Mouse (Mus musculus): ENCODE results near the gene Itgb2. TPM values are rescaled to one million over a fixed set of nuclear protein-coding genes. Genes with fewer than 3 reads are reported as not detected.

Itgb2 gene
- polyA plus RNA-seq, 1 experiment, result 17.4 TPM

DNA sequence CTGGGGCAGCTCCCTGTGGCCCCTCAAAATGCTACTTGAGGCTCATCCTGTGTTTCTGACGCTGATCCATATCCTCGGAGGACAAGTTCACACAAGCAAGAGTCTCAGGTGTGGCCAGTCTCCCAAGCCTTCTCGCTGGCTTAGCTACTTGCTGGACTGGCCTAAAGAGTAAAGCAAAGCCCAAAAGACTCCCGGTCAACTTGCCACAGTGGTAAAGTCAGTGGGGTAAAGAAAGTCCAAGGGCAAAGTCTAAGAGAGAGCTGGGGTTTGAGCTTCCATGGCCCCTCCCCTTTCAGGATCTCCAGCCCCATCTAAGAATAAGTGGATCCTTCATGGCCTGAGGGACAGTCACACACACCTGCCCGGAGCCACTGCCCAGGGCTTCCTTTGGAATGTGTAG lies 22.1 kb downstream of the Itgb2 start:
- H3K36me3 ChIP-seq (ENCODE audit: control insufficient read depth, insufficient read depth, low read length), result no peaks in the 10 kb centered on the region
- no peaks in the 10 kb centered on the region for H3K27me3 ChIP-seq (ENCODE audit: control insufficient read depth, insufficient read depth, low read length)
- H3K4me3 ChIP-seq (ENCODE audit: low read depth, low read length), result no peak overlapping the region
- no peak overlapping the region for H3K27ac ChIP-seq (ENCODE audit: insufficient read depth, low read depth, low read length)
- 67% methylated on average over 5 of the region's 5 CpGs for WGBS
- no peaks in the 10 kb centered on the region; the same call in 1 of the 2 replicates for H3K4me1 ChIP-seq (ENCODE audit: control insufficient read depth, insufficient read depth, insufficient read length, low read length)
- no peak for TF ChIP-seq CTCF (IDR thresholded peaks at IDR 0.05; ENCODE audit: extremely low read depth, insufficient read length, insufficient replicate concordance, low read depth, low read length)
- TF ChIP-seq POLR2A (IDR thresholded peaks at IDR 0.05; ENCODE audit: low read depth, low read length), result no peak

DNA sequence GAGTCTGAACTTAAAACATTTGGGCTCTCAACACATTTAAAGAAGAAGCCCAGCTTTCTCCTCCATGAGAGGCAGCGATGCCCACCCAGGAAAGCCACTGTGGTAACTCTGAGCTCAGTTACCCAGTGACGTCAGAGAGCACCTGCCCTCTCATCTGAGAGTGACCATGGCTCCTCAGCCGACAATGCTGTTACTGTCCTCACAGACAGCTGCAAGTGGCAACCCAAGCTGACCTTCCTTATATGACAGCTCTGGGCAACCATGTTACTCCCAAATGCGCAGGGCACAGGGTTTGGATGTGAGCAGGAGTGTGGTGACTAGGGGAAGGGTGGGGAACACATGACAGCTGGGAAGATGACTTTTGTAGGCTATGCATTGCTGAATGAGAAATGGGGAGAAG lies 23.2 kb downstream of the Itgb2 start:
- Histone ChIP-seq H3K36me3 (ENCODE audit: control insufficient read depth, insufficient read depth, low read length) (no peaks in the 10 kb centered on the region), H3K4me3 (ENCODE audit: low read depth, low read length) (no peak overlapping the region), H3K4me1 (ENCODE audit: control insufficient read depth, insufficient read depth, insufficient read length, low read length) (no peaks in the 10 kb centered on the region; the same call in 1 of the 2 replicates), H3K27ac (ENCODE audit: insufficient read depth, low read depth, low read length) (no peak overlapping the region), H3K27me3 (ENCODE audit: control insufficient read depth, insufficient read depth, low read length) (no peaks in the 10 kb centered on the region)
- TF ChIP-seq POLR2A (IDR thresholded peaks at IDR 0.05; ENCODE audit: low read depth, low read length) (no peak), CTCF (IDR thresholded peaks at IDR 0.05; ENCODE audit: extremely low read depth, insufficient read length, insufficient replicate concordance, low read depth, low read length) (no peak)
- 85% methylated on average over 4 of the region's 4 CpGs for WGBS

DNA sequence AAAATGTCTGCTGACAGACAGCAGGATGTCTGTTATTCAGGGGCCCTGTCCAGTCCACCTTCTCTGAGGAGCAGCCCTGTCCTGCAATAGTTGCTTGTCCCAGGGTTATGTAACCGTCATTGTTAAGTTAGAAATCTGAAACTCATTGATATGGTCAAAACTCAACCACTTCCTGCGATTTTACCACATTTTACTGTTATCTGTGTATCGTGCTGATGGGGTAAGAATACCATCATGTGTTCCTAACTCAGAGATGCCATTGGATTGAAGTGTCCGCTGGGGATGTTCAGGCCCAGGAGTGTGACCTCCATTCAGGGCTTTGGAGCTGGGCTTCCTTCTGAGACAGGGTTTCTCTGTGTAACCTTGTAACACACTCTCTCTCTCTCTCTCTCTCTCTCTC lies 24.9 kb downstream of the Itgb2 start:
- no peak overlapping the region for H3K27ac ChIP-seq (ENCODE audit: insufficient read depth, low read depth, low read length)
- no peaks in the 10 kb centered on the region for H3K27me3 ChIP-seq (ENCODE audit: control insufficient read depth, insufficient read depth, low read length)
- no peak for TF ChIP-seq CTCF (IDR thresholded peaks at IDR 0.05; ENCODE audit: extremely low read depth, insufficient read length, insufficient replicate concordance, low read depth, low read length)
- TF ChIP-seq POLR2A (IDR thresholded peaks at IDR 0.05; ENCODE audit: low read depth, low read length), result no peak
- H3K4me1 ChIP-seq (ENCODE audit: control insufficient read depth, insufficient read depth, insufficient read length, low read length), result no peaks in the 10 kb centered on the region; the same call in 1 of the 2 replicates
- H3K4me3 ChIP-seq (ENCODE audit: low read depth, low read length), result no peak overlapping the region
- H3K36me3 ChIP-seq (ENCODE audit: control insufficient read depth, insufficient read depth, low read length), result no peaks in the 10 kb centered on the region
- WGBS, result 84% methylated on average over 4 of the region's 4 CpGs

DNA sequence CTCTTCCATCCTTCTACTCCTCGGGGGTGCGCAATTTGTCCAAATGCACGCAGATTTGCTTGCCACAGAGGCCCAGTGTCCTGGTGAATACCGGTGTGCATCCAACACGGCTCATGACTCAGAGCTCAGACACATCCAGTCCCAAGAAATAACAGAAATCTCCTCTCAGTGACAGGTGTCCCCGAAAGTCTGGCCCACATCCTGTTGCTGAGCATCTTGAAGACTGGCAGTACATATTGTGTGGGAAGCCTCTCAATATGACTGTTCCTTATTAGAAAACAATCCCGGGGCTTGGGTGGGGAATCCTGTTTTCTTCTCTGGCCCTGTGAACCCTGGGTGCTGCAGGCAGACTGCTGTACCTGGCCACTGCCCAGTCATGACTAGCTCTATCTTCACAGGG lies 26.6 kb downstream of the Itgb2 start:
- TF ChIP-seq CTCF (IDR thresholded peaks at IDR 0.05; ENCODE audit: extremely low read depth, insufficient read length, insufficient replicate concordance, low read depth, low read length), result no peak
- TF ChIP-seq POLR2A (IDR thresholded peaks at IDR 0.05; ENCODE audit: low read depth, low read length), result no peak
- Histone ChIP-seq H3K4me1 (ENCODE audit: control insufficient read depth, insufficient read depth, insufficient read length, low read length) (no peaks in the 10 kb centered on the region; the same call in 1 of the 2 replicates), H3K27ac (ENCODE audit: insufficient read depth, low read depth, low read length) (no peak overlapping the region), H3K4me3 (ENCODE audit: low read depth, low read length) (no peak overlapping the region), H3K27me3 (ENCODE audit: control insufficient read depth, insufficient read depth, low read length) (no peaks in the 10 kb centered on the region), H3K36me3 (ENCODE audit: control insufficient read depth, insufficient read depth, low read length) (no peaks in the 10 kb centered on the region)
- 90% methylated on average over 7 of the region's 7 CpGs for WGBS

DNA sequence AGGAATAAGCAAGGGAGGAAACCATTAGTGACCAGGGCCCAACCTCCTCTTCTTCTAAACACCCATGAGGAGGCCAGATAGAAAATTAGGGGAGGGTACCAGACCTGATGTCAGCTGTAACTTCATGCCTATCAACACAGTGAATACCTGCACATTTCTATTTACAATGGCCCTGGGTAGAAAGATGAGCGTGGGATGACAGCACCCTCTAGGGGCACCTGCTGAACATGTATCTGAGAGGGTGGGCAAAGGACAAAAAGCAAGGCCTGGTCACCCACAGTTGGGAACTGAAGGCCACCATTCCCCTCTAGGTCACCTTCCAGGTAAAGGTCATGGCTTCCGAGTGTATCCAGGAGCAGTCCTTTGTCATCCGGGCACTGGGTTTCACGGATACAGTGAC lies 27.6 kb downstream of the Itgb2 start:
- WGBS, result 88% methylated on average over 4 of the region's 4 CpGs
- H3K4me1 ChIP-seq (ENCODE audit: control insufficient read depth, insufficient read depth, insufficient read length, low read length), result no peaks in the 10 kb centered on the region
- H3K4me3 ChIP-seq (ENCODE audit: low read depth, low read length), result no peak overlapping the region
- H3K27me3 ChIP-seq (ENCODE audit: control insufficient read depth, insufficient read depth, low read length), result no peaks in the 10 kb centered on the region
- H3K36me3 ChIP-seq (ENCODE audit: control insufficient read depth, insufficient read depth, low read length), result no peaks in the 10 kb centered on the region
- no peak for TF ChIP-seq CTCF (IDR thresholded peaks at IDR 0.05; ENCODE audit: extremely low read depth, insufficient read length, insufficient replicate concordance, low read depth, low read length)
- no peak overlapping the region for H3K27ac ChIP-seq (ENCODE audit: insufficient read depth, low read depth, low read length)

DNA sequence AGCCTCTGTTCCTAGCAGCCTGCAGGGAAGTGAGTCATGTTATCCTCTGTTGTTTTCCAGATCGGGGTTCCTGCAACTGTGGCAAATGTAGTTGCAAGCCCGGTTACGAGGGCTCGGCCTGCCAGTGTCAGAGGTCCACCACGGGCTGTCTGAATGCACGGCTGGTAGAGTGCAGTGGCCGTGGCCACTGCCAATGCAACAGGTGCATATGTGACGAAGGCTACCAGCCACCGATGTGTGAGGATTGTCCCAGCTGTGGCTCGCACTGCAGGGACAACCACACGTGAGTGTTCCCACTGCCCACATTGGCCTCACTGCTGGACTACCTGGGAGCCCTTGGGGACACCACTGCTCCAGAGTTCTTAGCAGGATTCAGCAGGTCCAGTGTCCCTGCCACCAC lies 30.0 kb downstream of the Itgb2 start:
- Histone ChIP-seq H3K27ac (ENCODE audit: insufficient read depth, low read depth, low read length) (no peak overlapping the region), H3K36me3 (ENCODE audit: control insufficient read depth, insufficient read depth, low read length) (no peaks in the 10 kb centered on the region), H3K27me3 (ENCODE audit: control insufficient read depth, insufficient read depth, low read length) (no peaks in the 10 kb centered on the region), H3K4me3 (ENCODE audit: low read depth, low read length) (no peak overlapping the region), H3K4me1 (ENCODE audit: control insufficient read depth, insufficient read depth, insufficient read length, low read length) (no peaks in the 10 kb centered on the region)
- WGBS, result 92% methylated on average over 11 of the region's 11 CpGs
- TF ChIP-seq POLR2A (IDR thresholded peaks at IDR 0.05; ENCODE audit: low read depth, low read length) (no peak), CTCF (IDR thresholded peaks at IDR 0.05; ENCODE audit: extremely low read depth, insufficient read length, insufficient replicate concordance, low read depth, low read length) (no peak)

DNA sequence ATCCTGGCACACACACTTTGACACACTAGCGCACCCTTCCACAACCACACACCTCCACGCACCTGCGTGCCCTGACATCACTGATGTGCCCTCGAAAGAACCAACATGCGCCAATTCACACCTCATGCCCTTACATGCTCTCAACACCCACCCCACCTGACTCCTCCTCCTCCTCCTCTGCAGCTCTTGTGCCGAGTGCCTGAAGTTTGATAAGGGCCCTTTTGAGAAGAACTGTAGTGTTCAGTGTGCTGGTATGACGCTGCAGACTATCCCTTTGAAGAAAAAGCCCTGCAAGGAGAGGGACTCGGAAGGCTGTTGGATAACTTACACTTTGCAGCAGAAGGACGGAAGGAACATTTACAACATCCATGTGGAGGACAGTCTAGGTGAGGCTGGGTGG lies 30.8 kb downstream of the Itgb2 start:
- no peak overlapping the region for H3K4me3 ChIP-seq (ENCODE audit: low read depth, low read length)
- H3K36me3 ChIP-seq (ENCODE audit: control insufficient read depth, insufficient read depth, low read length), result no peaks in the 10 kb centered on the region
- 90% methylated on average over 9 of the region's 9 CpGs for WGBS
- H3K27me3 ChIP-seq (ENCODE audit: control insufficient read depth, insufficient read depth, low read length), result no peaks in the 10 kb centered on the region
- no peak for TF ChIP-seq CTCF (IDR thresholded peaks at IDR 0.05; ENCODE audit: extremely low read depth, insufficient read length, insufficient replicate concordance, low read depth, low read length)
- TF ChIP-seq POLR2A (IDR thresholded peaks at IDR 0.05; ENCODE audit: low read depth, low read length), result no peak
- H3K4me1 ChIP-seq (ENCODE audit: control insufficient read depth, insufficient read depth, insufficient read length, low read length), result no peaks in the 10 kb centered on the region
- H3K27ac ChIP-seq (ENCODE audit: insufficient read depth, low read depth, low read length), result no peak overlapping the region

DNA sequence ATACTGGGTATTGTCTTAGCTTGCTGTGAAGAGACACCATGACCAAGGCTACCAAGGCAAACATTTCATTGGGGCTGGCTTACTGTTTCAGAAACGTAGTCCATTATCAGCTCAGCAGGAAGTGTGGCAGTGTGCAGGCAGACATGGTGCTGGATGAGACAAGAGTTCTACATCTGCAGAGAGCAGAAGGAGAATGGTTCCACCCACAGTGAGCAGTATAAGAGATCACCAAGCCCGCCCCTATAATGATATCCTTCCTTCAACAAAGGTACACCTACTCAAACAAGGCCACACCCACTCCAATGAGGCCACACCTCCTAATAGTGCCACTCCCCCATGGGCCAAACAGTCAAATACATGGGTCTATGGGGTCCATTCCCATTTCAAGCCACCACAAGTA lies 31.5 kb downstream of the Itgb2 start:
- 56% methylated on average over 2 of the region's 2 CpGs for WGBS
- H3K4me1 ChIP-seq (ENCODE audit: control insufficient read depth, insufficient read depth, insufficient read length, low read length), result peaks cover 5% of the 10 kb centered on the region; the same call in 1 of the 2 replicates
- TF ChIP-seq POLR2A (IDR thresholded peaks at IDR 0.05; ENCODE audit: low read depth, low read length) (no peak), CTCF (IDR thresholded peaks at IDR 0.05; ENCODE audit: extremely low read depth, insufficient read length, insufficient replicate concordance, low read depth, low read length) (no peak)
- H3K4me3 ChIP-seq (ENCODE audit: low read depth, low read length), result no peak overlapping the region
- no peaks in the 10 kb centered on the region for H3K27me3 ChIP-seq (ENCODE audit: control insufficient read depth, insufficient read depth, low read length)
- no peaks in the 10 kb centered on the region for H3K36me3 ChIP-seq (ENCODE audit: control insufficient read depth, insufficient read depth, low read length)
- no peak overlapping the region for H3K27ac ChIP-seq (ENCODE audit: insufficient read depth, low read depth, low read length)
